Mouse (Mus musculus): ENCODE measurements at regions not wholly inside any gene's neighbourhood (a gene's known extent, or its start where the extent isn't known, plus 50 kb on each side); places are given as distances from the start of the nearest gene placed in this dataset.

DNA sequence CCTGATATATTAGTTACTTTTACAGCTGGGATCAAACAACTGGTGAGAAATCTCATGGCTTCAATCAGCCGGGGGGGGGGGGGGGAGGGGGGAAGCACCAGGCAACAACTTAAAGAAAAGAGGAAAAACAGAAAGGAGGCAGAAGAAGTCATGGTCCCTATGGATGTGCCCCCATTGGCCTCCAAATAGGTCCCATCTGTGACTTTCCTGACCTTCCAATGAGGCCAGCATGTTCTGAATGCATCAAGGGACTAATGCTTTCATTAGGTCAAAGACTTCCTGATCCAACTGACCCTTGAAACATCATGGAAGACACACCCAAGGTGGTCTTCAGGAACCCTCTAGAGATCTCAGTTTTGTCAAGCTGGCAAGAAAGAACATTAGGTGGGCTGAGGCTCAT, 162.5 kb upstream of the Runx1 start:
- no peak overlapping the region for H3K4me3 ChIP-seq (replicated peaks)
- H3K4me1 ChIP-seq: no peaks in the 10 kb centered on the region
- WGBS: no CpG with 5 or more reads among the region's 1 CpGs
- H3K9me3 ChIP-seq (replicated peaks): no peaks in the 10 kb centered on the region
- H3K4me2 ChIP-seq (replicated peaks): no peak overlapping the region
- H3K27me3 ChIP-seq: no peaks in the 10 kb centered on the region
- H3K9ac ChIP-seq: no peak overlapping the region
- H3K27ac ChIP-seq (replicated peaks): no peak overlapping the region
- no peak for ATAC-seq (ENCODE audit: insufficient number of reproducible peaks, low FRiP score, low TSS enrichment, low read depth)
- H3K36me3 ChIP-seq: no peaks in the 10 kb centered on the region

DNA sequence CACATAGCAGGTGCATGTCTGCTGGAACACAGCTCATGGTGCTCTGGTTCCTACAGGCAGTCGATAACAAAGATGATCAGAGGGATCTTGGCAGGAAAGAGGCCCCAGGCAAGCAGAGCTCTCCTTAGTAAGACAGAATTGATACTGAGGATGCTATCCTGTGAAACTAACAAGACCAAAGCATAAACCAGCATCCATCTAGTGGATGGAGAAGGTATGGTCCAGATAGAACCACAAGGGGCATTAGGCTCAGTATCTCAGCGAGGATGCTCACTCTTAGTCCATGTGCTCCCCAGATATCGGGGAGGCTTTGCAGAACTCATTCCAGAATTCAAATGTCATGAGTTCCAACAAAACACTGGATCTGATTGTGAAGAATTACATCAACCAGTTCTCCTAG, 162.1 kb upstream of the Runx1 start:
- H3K27me3 ChIP-seq: no peaks in the 10 kb centered on the region
- no peaks in the 10 kb centered on the region for H3K9me3 ChIP-seq (replicated peaks)
- H3K4me1 ChIP-seq: no peaks in the 10 kb centered on the region; the same call in 1 of the 2 replicates
- H3K36me3 ChIP-seq: no peaks in the 10 kb centered on the region
- WGBS: 65% methylated on average over 3 of the region's 3 CpGs
- H3K4me2 ChIP-seq (replicated peaks): no peak overlapping the region
- no peak overlapping the region for H3K9ac ChIP-seq
- no peak overlapping the region for H3K4me3 ChIP-seq (replicated peaks)
- ATAC-seq (ENCODE audit: insufficient number of reproducible peaks, low FRiP score, low TSS enrichment, low read depth): no peak
- no peak overlapping the region for H3K27ac ChIP-seq (replicated peaks)

DNA sequence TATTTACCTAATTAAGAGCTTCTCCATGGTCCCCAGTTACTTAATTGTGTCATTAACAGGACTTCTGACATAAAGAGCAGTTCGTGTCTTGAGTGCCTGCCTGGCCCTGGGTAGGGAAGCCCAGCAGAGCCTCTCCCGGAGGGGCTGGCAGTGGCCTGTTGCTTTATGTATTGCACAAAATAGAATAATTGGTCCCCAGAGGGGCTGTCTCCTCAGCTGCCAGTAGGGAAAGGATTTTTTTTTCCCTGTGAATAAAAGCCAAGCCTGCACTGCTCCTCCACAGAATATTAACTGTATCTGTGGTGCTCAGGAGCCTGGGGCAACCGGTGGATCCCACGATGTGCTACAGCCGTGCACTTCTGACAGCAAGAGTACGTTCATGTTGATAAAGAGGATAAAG, 159.8 kb upstream of the Runx1 start:
- ATAC-seq (ENCODE audit: insufficient number of reproducible peaks, low FRiP score, low TSS enrichment, low read depth): no peak
- WGBS: 34% methylated on average over 6 of the region's 6 CpGs
- Histone ChIP-seq H3K9me3 (replicated peaks) (no peaks in the 10 kb centered on the region), H3K36me3 (no peaks in the 10 kb centered on the region), H3K4me2 (replicated peaks) (no peak overlapping the region), H3K9ac (no peak overlapping the region), H3K4me3 (replicated peaks) (no peak overlapping the region), H3K27me3 (no peaks in the 10 kb centered on the region), H3K27ac (replicated peaks) (no peak overlapping the region), H3K4me1 (no peaks in the 10 kb centered on the region; the same call in 1 of the 2 replicates)

DNA sequence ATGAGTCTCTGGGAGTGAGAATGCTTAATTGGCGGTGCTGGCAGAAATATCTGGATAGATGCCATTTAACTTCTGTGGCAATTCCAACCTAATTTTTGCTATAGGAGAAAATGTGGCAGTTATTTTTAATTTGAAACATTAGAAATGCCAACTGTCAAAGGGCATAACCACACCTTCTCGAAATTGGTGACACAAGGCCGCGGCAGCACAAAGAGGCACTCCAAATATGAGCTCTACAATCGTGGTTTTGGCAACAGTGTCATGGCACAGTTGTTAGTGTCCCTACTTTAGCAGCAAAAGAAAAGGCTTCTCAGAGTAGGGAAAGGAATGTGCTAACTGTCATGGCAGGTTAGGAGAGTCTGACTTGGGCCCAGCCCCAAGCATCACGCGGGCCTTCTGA, 157.0 kb upstream of the Runx1 start:
- Histone ChIP-seq H3K9me3 (replicated peaks) (no peaks in the 10 kb centered on the region), H3K4me2 (replicated peaks) (no peak overlapping the region), H3K27me3 (no peaks in the 10 kb centered on the region), H3K4me1 (no peaks in the 10 kb centered on the region; the same call in 1 of the 2 replicates), H3K36me3 (no peaks in the 10 kb centered on the region), H3K4me3 (replicated peaks) (no peak overlapping the region), H3K27ac (replicated peaks) (no peak overlapping the region), H3K9ac (no peak overlapping the region)
- ATAC-seq (ENCODE audit: insufficient number of reproducible peaks, low FRiP score, low TSS enrichment, low read depth): no peak
- 77% methylated on average over 7 of the region's 7 CpGs for WGBS

DNA sequence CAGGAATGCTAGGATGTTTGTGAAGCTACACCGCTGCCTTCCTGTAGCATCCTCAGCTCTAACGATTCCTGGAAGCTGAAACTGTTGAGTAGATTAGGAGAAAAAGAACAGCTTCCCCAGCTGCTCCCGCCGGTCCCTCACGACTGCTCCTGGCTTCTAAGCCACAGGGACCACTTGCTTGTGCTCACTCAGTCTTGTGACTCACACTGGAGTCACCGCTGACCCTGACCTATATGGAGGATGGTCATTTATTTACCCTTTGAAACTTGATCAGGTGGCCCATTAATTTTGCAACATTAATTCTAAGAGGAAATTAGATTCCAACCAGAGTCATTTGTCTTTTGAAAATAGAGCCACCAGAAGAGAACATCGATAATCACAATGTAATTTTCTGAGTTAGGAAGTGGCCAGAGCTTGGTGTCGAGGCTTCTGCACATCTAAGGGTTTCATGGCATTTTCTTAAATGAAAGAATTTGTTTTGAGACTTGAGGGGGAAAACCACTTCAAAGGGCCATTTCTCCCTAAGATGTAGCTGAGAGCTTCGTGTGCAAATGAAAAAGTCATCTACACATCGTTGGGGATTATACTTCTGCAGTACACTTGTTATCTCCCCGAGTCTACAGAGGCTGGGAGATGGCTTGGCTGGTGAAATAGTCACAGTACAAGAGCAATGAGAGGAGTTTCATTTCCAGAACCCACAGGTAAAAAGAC, 153.8 kb upstream of the Runx1 start:
- no peaks in the 10 kb centered on the region for H3K27me3 ChIP-seq
- H3K4me1 ChIP-seq: no peaks in the 10 kb centered on the region; the same call in 1 of the 2 replicates
- no peaks in the 10 kb centered on the region for H3K9me3 ChIP-seq (replicated peaks)
- no peak overlapping the region for H3K4me2 ChIP-seq (replicated peaks)
- WGBS: 44% methylated on average over 11 of the region's 11 CpGs
- no peak overlapping the region for H3K4me3 ChIP-seq (replicated peaks)
- H3K27ac ChIP-seq (replicated peaks): no peak overlapping the region
- H3K36me3 ChIP-seq: no peaks in the 10 kb centered on the region
- no peak for ATAC-seq (ENCODE audit: insufficient number of reproducible peaks, low FRiP score, low TSS enrichment, low read depth)
- H3K9ac ChIP-seq: no peak overlapping the region

DNA sequence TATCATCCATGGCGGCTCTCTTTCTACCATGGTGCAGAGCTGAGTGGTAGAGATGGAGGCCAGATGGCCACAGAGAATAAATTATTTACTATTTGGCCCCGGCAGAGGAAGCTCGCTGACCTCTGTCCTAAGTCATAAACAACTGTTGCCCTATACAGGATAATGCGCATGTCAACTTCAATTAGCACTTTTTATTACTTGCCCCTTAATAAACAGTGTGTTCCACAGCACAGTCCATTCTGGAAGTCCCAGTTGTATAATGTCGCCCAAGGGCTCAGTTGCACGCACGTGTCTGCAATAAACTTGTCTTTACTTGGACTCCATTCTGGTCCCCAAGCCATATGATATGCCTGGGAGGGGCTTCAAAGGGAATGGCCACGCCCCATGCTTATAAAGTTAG, 150.1 kb upstream of the Runx1 start:
- Histone ChIP-seq H3K4me2 (replicated peaks) (no peak overlapping the region), H3K4me3 (replicated peaks) (no peak overlapping the region), H3K9me3 (replicated peaks) (no peaks in the 10 kb centered on the region), H3K27me3 (no peaks in the 10 kb centered on the region), H3K27ac (replicated peaks) (no peak overlapping the region), H3K9ac (no peak overlapping the region), H3K4me1 (no peaks in the 10 kb centered on the region), H3K36me3 (no peaks in the 10 kb centered on the region)
- ATAC-seq (ENCODE audit: insufficient number of reproducible peaks, low FRiP score, low TSS enrichment, low read depth): no peak
- 83% methylated on average over 8 of the region's 8 CpGs for whole genome bisulfite sequencing

DNA sequence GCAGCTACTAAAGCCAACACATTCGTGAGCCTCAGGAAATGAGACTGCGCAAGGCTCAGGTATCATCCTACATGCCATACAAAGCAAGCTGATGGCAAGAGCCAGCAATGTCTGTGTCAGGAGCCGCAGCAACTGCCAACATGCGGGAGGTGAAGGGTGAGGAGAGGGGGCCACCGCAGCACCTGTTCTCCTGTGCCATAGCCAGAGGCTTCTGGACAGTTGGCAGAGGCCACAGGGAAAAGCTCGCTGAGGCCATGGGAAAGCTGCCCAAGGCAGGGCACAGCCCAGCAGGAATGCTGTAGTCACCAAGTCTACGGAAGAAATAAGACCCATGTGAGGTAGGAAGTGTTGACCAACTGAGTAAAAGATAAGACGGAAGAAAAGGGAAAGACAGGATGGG, 149.1 kb upstream of the Runx1 start:
- H3K9ac ChIP-seq: no peak overlapping the region
- H3K27me3 ChIP-seq: no peaks in the 10 kb centered on the region
- no peak for ATAC-seq (ENCODE audit: insufficient number of reproducible peaks, low FRiP score, low TSS enrichment, low read depth)
- H3K36me3 ChIP-seq: no peaks in the 10 kb centered on the region
- 80% methylated on average over 8 of the region's 8 CpGs for WGBS
- H3K4me3 ChIP-seq (replicated peaks): no peak overlapping the region
- no peaks in the 10 kb centered on the region for H3K4me1 ChIP-seq
- no peak overlapping the region for H3K4me2 ChIP-seq (replicated peaks)
- no peaks in the 10 kb centered on the region for H3K9me3 ChIP-seq (replicated peaks)
- no peak overlapping the region for H3K27ac ChIP-seq (replicated peaks)

DNA sequence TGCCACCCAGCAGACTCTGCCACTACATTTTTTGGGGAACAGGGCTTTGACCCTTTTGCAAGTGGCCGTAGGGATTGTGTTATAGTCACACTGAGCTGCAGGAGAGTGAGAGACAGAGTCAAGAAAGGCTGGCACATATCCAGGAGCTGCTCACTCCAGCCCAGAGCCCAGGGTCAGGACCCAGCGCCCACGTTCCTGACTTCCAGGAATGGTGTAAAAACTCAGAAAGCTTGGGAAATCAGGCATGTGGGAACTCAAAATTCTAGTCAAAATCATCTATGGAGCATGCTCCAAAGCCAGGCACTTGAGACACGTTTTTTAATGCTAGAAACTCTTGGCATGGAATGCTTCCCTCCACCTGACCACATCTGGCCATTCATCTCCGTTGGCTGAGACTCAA, 146.7 kb upstream of the Runx1 start:
- Histone ChIP-seq H3K27me3 (no peaks in the 10 kb centered on the region), H3K36me3 (no peaks in the 10 kb centered on the region), H3K27ac (replicated peaks) (no peak overlapping the region), H3K9ac (no peak overlapping the region), H3K4me1 (no peaks in the 10 kb centered on the region), H3K4me3 (replicated peaks) (no peak overlapping the region), H3K9me3 (replicated peaks) (no peaks in the 10 kb centered on the region), H3K4me2 (replicated peaks) (no peak overlapping the region)
- WGBS: 70% methylated on average over 5 of the region's 5 CpGs
- no peak for ATAC-seq (ENCODE audit: insufficient number of reproducible peaks, low FRiP score, low TSS enrichment, low read depth)

DNA sequence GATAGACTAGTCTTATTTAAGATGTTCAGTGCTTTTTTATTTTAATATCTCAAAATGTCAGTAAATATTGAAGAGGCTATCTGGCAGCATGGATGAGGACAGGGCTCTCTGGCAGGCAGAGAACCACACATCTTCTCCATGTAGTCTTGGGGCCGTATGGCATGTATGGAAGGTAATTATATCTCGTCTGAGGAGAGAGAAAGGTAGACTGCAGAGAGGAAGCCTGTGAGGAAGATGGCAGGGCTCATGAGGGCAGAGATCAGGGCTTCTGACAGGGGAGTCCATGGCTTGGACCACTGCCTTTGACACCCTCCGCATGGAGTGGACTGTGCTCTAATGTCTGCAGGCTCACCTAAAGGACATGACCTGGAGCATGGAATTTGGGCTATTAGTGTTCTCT, 146.0 kb upstream of the Runx1 start:
- H3K9ac ChIP-seq: no peak overlapping the region
- ATAC-seq (ENCODE audit: insufficient number of reproducible peaks, low FRiP score, low TSS enrichment, low read depth): no peak
- H3K9me3 ChIP-seq (replicated peaks): no peaks in the 10 kb centered on the region
- no peaks in the 10 kb centered on the region for H3K27me3 ChIP-seq
- H3K36me3 ChIP-seq: no peaks in the 10 kb centered on the region
- H3K27ac ChIP-seq (replicated peaks): no peak overlapping the region
- 76% methylated on average over 3 of the region's 3 CpGs for WGBS
- H3K4me1 ChIP-seq: no peaks in the 10 kb centered on the region
- no peak overlapping the region for H3K4me3 ChIP-seq (replicated peaks)
- no peak overlapping the region for H3K4me2 ChIP-seq (replicated peaks)

DNA sequence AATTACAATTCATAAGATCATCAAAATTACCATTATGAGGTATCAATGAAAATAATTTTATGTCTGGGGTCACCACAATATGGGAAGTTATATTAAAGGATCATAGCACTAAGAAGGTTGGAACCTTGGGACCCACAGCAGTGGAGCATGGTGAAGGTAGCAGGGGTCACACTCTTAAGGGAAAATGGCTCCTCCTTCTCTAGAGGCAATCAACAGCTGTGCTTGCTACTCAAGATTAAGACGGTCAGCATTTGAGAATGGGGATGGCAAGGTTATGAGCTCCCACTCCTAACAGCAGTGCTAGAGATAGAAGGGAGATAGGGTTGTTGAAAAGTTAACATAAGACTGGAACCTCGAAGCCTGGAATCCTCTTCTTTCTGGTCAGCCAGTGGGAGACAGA, 144.6 kb upstream of the Runx1 start:
- Histone ChIP-seq H3K27me3 (no peaks in the 10 kb centered on the region), H3K36me3 (no peaks in the 10 kb centered on the region), H3K4me3 (replicated peaks) (no peak overlapping the region), H3K9me3 (replicated peaks) (no peaks in the 10 kb centered on the region), H3K27ac (replicated peaks) (no peak overlapping the region), H3K9ac (no peak overlapping the region), H3K4me1 (no peaks in the 10 kb centered on the region), H3K4me2 (replicated peaks) (no peak overlapping the region)
- no peak for ATAC-seq (ENCODE audit: insufficient number of reproducible peaks, low FRiP score, low TSS enrichment, low read depth)
- 74% methylated on average over 2 of the region's 2 CpGs for WGBS

DNA sequence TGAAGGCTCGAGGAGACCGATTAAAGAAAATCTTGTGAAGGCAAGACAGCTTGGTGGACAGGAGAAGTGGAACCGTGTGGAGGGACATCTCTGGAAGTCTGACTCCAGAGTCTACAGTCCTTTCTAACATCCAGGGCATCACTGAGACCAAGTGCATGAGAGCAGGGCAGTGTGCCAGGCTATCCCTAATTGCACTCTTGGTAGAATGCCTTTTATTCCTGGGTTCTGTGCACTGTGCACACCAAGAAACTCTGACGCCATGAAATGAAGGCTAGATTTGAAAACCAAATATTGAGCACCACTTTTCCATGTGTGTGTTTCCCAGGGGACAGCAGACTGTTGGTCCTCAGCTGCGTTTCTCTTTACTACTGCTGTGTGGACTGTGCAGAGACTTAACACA, 143.1 kb upstream of the Runx1 start:
- ATAC-seq (ENCODE audit: insufficient number of reproducible peaks, low FRiP score, low TSS enrichment, low read depth): no peak
- WGBS: 84% methylated on average over 5 of the region's 5 CpGs
- Histone ChIP-seq H3K9ac (no peak overlapping the region), H3K27me3 (no peaks in the 10 kb centered on the region), H3K4me1 (no peaks in the 10 kb centered on the region), H3K9me3 (replicated peaks) (no peaks in the 10 kb centered on the region), H3K36me3 (no peaks in the 10 kb centered on the region), H3K4me3 (replicated peaks) (no peak overlapping the region), H3K27ac (replicated peaks) (no peak overlapping the region), H3K4me2 (replicated peaks) (no peak overlapping the region)

DNA sequence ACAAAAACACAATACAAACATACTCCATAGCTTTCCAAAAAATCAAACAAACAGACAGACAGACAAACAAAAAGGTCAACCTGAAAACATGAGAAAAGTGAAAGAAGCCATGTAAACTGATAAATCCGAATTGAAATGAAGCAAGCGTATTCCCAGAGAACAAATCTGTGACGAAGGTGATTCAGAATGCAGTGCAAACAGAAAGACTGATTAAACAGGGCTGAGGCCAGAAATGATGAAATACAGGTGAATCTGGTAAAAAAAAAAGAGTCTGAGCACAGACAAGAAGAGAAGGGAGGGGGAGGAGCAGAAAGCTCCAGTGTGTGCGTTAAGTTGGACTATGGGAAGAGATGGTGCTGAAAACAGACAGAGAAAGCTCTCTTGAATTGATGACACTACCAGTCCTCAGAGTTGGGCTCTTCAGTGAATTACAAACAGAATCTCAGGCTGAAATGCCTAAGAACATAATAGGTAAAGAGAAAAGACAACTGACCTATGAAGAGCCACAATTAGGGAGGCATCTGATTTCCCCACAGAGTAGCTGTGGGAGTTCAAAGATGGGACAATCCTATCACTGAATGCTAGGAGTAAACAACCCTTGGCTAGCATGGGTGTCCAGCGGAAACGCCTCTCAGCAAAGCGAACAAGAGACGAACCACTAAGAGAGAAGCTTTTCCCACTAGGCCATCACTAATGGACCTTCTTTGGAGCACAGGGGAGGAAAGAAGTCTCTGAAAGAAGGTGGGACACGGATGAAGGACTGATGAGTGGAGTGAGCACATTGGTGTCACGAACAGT, 140.3 kb upstream of the Runx1 start:
- H3K4me2 ChIP-seq (replicated peaks): no peak overlapping the region
- no peak overlapping the region for H3K9ac ChIP-seq
- no peaks in the 10 kb centered on the region for H3K27me3 ChIP-seq
- no peak overlapping the region for H3K4me3 ChIP-seq (replicated peaks)
- no peaks in the 10 kb centered on the region for H3K9me3 ChIP-seq (replicated peaks)
- ATAC-seq (ENCODE audit: insufficient number of reproducible peaks, low FRiP score, low TSS enrichment, low read depth): no peak
- no peaks in the 10 kb centered on the region for H3K4me1 ChIP-seq
- WGBS: 80% methylated on average over 10 of the region's 10 CpGs
- H3K27ac ChIP-seq (replicated peaks): no peak overlapping the region; the same call in 1 of the 2 replicates
- no peaks in the 10 kb centered on the region for H3K36me3 ChIP-seq
